Mouse (Mus musculus): ENCODE results near the gene Gpbp1. TPM values are rescaled to one million over a fixed set of nuclear protein-coding genes. Genes with fewer than 3 reads are reported as not detected.

The Gpbp1 gene
- total RNA-seq, 2 experiments from 2014 or later, result 46.0 to 50.7 TPM

GRCm38 (mm10) chr13:111477695-111478094 lies 12.2 kb downstream of the Gpbp1 start:
- DNase-seq, result no peak

DNA sequence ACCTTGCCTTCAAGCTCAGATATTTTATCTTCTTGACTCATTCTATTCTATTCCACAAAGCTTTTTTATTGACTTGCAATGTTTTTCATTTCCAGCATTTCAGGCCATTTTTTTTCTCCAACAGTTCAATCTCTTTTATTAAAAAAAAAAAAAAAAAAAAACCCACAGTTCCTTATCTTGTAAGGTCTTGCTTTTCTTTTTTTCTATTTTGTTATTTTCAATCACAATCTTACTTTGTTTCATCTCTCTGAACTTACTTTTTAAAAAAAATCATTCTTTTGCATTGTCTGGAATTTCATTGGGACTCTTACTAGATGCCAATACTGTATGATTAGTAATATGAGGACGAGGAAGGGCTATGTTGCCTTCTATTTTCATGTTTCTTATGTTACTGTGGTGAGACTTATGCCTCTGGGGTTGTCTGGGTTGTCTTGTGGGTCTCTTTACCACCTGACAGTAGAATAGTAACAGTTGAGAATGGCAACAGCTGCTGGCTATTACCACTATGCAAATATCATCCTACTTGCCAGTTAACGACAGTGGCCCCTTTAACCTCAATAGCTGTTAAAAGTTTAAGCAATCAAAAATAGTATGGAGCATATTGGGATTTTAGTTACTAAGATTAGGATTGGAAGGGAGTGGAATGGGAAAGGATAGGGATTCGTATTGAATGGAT lies 19.2 kb downstream of the Gpbp1 start:
- intact Hi-C loops (cut with DNase I), result no loop called here
- DNase-seq, result no peak

More at GRCm38 (mm10) chr13:111477695-111478094, 12.2 kb downstream of the Gpbp1 start:
- intact Hi-C loops (cut with DNase I), result no loop called here

DNA sequence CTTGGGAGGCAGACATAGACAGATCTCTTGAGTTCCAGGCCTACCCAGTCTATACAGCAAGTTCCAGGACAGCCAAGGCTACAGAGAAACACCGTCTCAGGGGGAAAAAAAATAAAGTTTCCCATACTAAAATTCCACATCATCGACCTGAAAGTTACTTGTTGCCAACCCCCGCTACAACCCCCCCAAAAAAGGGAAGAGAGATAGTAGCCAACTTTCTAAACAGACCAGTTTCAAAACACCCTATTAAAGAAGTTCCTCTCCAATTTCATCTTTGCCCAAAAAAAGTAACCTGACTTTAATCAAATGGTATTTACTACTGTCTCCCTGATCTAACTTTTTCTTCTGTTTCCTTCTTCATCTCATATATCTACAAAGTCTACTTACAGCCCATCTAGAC lies 22.6 kb downstream of the Gpbp1 start:
- DNase-seq, result no peak
- intact Hi-C loops (cut with DNase I), result no loop called here

DNA sequence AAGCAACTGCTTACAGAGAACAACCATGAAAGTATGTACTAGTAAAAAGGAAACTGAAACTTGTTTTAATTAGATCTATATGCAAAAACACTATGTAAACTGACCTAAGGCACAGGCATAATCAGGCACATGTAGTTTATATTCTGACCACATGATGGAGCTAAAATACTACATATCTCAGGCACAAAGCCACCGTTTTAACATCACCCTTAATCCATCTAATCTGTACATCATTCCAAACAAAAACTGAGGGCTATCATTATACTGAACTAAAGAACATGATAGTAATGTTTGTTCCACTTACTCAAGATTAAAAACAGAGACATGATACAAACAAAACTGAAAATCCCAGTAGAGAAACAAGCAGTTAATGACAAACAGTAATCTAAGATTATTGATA lies 28.5 kb downstream of the Gpbp1 start:
- DNase-seq, result no peak
- intact Hi-C loops (cut with DNase I), result loop anchor here (5.0 kb wide), 3 partner anchors 226 to 801 kb away; no protein-coding TSS in a partner anchor

DNA sequence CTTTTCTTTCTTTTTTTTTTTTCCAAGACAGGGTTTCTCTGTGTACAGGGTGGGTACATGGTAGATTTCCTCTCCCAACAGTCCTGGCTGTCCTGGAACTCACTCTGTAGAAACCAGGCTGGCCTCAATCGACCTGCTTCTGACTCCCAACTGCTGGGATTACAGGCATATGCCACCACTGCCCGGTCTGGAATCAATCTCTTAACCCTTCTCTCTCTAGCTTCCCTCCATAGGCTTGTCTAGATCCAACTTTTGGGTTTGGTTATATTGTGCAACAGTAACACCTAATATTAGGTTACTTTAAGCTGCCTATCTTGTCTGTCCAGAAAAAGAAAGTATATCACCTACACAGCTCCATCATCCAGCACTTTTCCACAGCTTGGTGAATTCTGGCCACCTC lies 33.1 kb downstream of the Gpbp1 start:
- intact Hi-C loops (cut with DNase I), result loop anchor here (10.0 kb wide), 1 partner anchor 78 kb away; no protein-coding TSS in a partner anchor
- DNase-seq, result no peak

DNA sequence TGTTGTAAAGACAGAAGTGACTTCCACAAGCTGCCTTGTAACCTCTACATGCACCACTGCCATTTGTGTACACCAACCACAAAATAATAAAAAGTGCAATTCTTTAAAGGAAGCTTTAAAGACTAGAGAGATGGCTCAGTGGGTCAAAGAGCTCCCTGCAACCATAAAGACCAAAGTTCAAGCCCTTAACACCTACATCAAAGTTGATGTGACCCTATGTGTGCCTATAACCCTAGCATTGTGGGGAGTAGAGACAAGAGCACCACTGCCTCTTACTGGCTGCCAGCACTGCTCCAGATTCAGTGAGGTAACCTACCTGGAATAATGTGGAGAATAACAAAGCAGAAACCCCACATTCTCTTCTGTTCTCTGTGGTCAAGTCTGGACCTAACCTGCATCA lies 45.6 kb downstream of the Gpbp1 start:
- intact Hi-C loops (cut with DNase I), result no loop called here
- DNase-seq, result no peak

DNA sequence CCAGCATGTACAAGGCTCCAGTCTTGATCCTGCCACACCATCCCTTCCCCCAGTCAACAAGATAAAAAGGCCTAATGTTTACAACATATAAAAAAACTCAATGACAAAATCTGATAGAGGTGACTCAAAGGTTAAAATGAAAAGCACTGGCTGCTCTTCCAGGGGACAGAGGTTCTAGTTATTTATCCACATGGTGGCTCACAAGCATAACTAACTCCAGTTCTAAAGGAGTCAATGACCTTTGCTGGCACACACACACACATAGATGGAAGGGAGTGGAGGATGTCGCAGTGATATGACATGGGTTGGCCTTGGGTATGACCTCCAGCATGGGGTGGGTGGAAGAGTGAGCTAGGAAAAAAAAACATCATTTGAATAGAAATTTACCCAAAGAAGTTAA lies 58.7 kb downstream of the Gpbp1 start:
- intact Hi-C loops (cut with DNase I), result no loop called here
- DNase-seq, result no peak

DNA sequence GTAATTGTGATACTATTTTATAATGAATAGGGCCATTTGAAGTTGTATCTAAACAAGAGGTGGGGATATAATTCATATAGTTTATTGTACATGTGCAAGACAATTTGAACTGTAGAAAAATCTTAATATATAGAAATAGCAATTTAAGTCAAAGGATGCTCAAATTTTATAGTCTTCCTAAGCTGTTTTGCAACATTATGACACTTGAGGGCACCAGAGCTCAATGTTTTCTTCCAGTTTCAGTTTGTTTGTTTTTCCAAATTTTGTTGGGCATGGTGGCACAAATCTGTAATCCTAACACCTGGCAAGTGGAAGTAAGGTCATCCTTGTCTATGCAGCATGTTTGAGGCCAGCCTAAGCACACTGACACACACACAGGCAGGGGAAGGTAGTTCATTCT lies 68.6 kb downstream of the Gpbp1 start:
- intact Hi-C loops (cut with DNase I), result no loop called here
- DNase-seq, result no peak

DNA sequence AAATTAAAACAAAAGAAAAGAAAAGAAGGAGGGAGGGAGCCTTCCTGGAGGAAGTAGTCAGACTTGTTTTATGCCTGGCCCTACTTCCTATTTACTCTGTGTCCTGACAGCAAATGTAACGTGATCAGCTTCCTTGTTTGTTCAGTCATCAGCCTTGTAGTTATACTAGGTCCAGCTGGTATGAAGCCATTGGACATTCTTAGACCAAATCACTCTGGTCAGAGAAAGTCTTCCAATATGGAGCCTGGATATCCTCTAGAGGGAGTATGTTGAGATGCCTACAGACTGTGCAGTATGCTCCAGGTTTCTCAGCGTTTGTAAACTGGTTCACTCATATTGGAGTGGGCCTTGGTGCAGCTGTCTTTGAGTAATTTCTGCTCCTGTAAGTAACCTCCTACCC lies 71.8 kb downstream of the Gpbp1 start:
- no peak for DNase-seq
- intact Hi-C loops (cut with DNase I), result loop anchor here (10.0 kb wide), 2 partner anchors 553 to 1353 kb away; no protein-coding TSS in a partner anchor

DNA sequence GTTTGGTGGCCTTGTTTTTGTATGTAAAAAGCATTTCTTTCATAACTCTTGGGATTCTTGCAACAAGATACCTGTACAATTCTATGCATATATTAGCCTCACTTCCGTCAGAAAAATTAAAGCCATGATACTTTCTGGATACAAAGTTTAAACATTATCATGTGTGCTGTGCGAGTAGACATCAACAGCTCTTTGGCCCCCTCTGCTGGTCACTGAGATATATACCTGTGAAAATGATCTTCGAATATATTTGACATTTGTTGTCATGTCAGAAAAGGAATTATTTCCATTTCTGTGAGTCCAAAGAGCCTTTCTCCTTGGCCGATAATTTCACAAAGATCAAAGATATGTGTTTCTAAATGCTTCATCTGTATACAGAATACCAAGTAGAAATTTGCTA lies 76.8 kb downstream of the Gpbp1 start:
- intact Hi-C loops (cut with DNase I), result loop anchor here (10.0 kb wide), 2 partner anchors 548 to 1348 kb away; no protein-coding TSS in a partner anchor
- peak; percentile 63 to 81 for DNase-seq

DNA sequence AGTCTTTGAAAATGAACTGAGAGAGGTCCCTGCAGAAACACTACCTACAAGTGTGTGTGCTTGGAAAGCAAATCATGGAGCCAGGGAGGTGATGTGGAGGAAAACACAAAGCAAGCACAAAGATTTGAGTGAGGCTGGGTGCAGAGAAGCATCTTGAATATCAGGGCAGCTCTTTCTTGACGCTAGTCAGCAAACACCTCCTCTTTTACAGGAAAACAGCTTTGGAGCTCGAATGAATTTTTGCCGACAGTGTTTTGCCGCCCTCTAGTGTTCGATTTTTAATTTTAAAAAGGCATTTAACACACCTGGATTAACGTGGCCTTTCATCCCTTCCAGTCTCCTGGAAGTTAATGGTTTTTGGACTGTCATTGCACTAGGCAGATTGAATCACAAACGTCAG lies 79.1 kb downstream of the Gpbp1 start:
- intact Hi-C loops (cut with DNase I), result loop anchor here (1.0 to 10.0 kb wide), 5 partner anchors 172 to 1346 kb away; no protein-coding TSS in a partner anchor
- DNase-seq, result peak in 1 of 2 experiments; percentile 52

DNA sequence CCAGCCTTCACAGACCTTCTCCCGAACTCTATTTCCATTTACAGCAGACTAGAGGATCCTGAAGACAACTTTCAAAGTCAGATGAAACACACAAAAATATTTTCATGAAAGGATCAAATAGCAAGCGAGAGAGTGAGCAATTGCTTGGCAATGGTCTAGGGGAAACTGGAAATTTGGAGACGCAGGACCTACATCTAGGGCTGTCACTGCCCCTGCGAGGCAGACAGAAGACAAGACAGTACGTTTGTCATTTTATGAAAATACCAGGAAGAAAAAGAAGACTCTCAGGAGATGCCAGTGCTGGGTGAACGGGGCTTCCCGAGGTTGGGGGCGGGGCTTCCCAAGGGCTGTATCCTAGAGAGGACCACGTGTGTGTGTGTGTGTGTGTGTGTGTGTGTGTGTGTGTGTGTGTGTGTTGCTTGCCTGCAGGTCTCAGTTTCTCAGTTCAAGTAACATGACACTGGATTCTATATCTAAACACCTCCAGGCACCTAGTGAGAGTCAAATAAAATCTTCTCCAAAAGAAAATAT lies 83.0 kb downstream of the Gpbp1 start:
- intact Hi-C loops (cut with DNase I), result no loop called here

GRCm38 (mm10) chr13:111405956-111406355 lies 84.0 kb downstream of the Gpbp1 start:
- no peak for DNase-seq
- intact Hi-C loops (cut with DNase I), result no loop called here

More for the DNA sequence above, 83.0 kb downstream of the Gpbp1 start:
- no peak for DNase-seq

DNA sequence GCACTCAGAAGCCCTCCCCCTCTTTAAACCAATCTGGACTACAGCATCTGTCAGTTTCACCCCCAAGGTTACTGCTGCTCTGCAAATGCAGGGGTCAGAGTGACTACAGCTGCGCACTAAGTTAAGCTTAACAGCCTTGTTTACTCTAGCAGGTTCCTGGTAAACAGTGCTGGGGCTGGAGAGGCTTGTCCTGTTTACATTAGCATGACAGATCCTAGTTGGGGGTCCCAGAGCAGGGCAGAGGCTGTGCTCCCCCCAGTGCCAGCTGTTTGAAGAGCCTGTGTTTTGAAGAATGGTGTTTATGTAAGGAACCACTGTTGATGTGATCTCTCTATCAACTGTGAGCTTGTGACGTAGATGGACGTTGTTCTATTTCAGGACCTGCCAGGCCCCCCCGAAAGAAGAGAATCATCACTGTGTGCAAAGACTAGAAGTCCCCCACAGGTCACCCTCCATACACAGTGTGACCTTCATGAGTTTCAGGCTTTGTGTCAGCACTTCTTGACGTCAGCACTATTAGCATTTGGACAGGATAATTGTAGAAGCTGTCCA lies 92.2 kb downstream of the Gpbp1 start:
- DNase-seq, result no peak
- intact Hi-C loops (cut with DNase I), result loop anchor here (5.0 kb wide), 1 partner anchor 145 kb away; no protein-coding TSS in a partner anchor

GRCm38 (mm10) chr13:111397061-111397460 lies 92.8 kb downstream of the Gpbp1 start:
- DNase-seq, result no peak
- intact Hi-C loops (cut with DNase I), result loop anchor here (5.0 kb wide), 1 partner anchor 145 kb away; no protein-coding TSS in a partner anchor

GRCm38 (mm10) chr13:111395528-111395927 lies 94.4 kb downstream of the Gpbp1 start:
- no peak for DNase-seq
- intact Hi-C loops (cut with DNase I), result loop anchor here (5.0 kb wide), 1 partner anchor 143 kb away; no protein-coding TSS in a partner anchor

DNA sequence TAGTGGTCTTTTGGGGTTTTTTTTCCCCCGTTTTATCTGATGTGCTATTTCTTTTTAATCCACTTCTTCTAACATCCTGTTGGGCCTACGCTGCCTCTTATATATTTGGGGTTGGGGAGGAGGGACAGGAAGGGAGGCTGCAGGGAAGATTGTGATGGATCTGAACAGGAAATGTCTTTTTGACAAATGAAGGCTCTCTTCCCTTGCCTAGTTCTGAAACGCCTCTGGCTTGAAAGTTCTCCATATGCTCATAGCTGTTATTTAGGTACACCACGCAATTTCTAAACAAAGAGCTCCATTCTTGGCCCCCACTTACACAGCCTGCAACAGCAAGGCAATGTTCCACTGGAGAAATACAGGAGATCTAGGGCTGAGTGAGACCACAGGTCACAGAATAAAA lies 95.0 kb downstream of the Gpbp1 start:
- intact Hi-C loops (cut with DNase I), result loop anchor here (5.0 kb wide), 1 partner anchor 143 kb away; no protein-coding TSS in a partner anchor
- no peak for DNase-seq

- intact Hi-C loops (cut with DNase I), result no loop called here
- DNase-seq, result no peak
Measured at GRCm38 (mm10) chr13:111394341-111394740, 95.6 kb downstream of the Gpbp1 start.

- no peak for DNase-seq
- intact Hi-C loops (cut with DNase I), result no loop called here
Measured at GRCm38 (mm10) chr13:111393426-111393825, 96.5 kb downstream of the Gpbp1 start.

DNA sequence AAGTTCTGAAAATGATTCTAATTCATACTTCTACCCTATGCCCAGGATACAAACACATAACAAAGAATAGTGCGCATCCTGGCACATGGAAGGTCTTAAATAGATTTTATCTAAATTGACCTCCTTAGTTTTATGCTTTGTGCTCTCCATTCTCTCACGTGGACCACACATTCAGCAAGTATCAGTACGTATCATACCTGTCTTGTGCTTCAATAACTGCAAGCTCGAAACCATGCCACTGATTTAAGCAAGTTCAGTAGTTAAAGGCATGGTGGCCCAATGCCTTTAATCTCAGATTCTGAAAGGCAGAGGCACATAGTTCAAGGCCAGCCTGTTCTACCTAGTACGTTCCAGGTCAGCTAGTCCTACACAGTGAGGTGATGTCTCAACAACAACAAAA lies 98.5 kb downstream of the Gpbp1 start:
- DNase-seq, result no peak
- intact Hi-C loops (cut with DNase I), result no loop called here

GRCm38 (mm10) chr13:111391011-111391410 lies 98.9 kb downstream of the Gpbp1 start:
- no peak for DNase-seq

More at GRCm38 (mm10) chr13:111391011-111391410, 98.9 kb downstream of the Gpbp1 start:
- intact Hi-C loops (cut with DNase I), result no loop called here

All from heart, postnatal 14 days (tissue).